Mouse (Mus musculus) embryonic facial prominence, embryonic 10.5 days (tissue): ENCODE data around the gene Tmem30a. TPM values are rescaled to one million over a fixed set of nuclear protein-coding genes. Genes with fewer than 3 reads are reported as not detected.

ENCODE experiments used
- DNase-seq: peaks from one replicate; pipeline ENCODE4 v3.0.0-alpha.2; 2017; ENCODE audit warnings: low spot score
- H3K27ac ChIP-seq: fragments of 300-500 bp; sonication (generic); replicated peaks from 2 replicates; pipeline ENCODE4 v1.5.1; 2016; ENCODE audit warnings: mild to moderate bottlenecking
- H3K27me3 ChIP-seq: fragments of 300-500 bp; sonication (generic); replicated peaks from 2 replicates; pipeline ENCODE4 v1.6.1; 2016; ENCODE audit warnings: low read depth, mild to moderate bottlenecking; ENCODE audit not compliant: poor library complexity, severe bottlenecking
- H3K36me3 ChIP-seq: fragments of 300-500 bp; sonication (generic); replicated peaks from 2 replicates; pipeline ENCODE4 v1.6.1; 2016; ENCODE audit warnings: mild to moderate bottlenecking, moderate library complexity
- H3K4me1 ChIP-seq: fragments of 300-500 bp; sonication (generic); 2 replicates; pipeline ENCODE4 v1.6.1; 2016
- H3K4me3 ChIP-seq: fragments of 300-500 bp; sonication (generic); 2 replicates; pipeline ENCODE4 v1.5.1; 2016; ENCODE audit warnings: mild to moderate bottlenecking, moderate library complexity
- H3K9me3 ChIP-seq: fragments of 300-500 bp; sonication (generic); 2 replicates; pipeline ENCODE4 v1.6.1; 2016; ENCODE audit warnings: mild to moderate bottlenecking
- WGBS: fragments of 180-500 bp; shearing (Covaris S2); methylation state at CpG from one replicate; pipeline ENCODE4 v1.1.7; 2016; 5-methylcytosine and 5-hydroxymethylcytosine counted together
- polyA plus RNA-seq: library from polyadenylated mRNA; unstranded; fragments of >200 nt; fragmentation: Nextera tagmentation; extraction: Ambion mirVana; gene quantifications from 2 replicates; pipeline ENCODE4 v1.2.1, GENCODE M21; 2016

Tmem30a gene
- polyA plus RNA-seq, 1 experiment from 2014 or later = 49.6 TPM

DNA sequence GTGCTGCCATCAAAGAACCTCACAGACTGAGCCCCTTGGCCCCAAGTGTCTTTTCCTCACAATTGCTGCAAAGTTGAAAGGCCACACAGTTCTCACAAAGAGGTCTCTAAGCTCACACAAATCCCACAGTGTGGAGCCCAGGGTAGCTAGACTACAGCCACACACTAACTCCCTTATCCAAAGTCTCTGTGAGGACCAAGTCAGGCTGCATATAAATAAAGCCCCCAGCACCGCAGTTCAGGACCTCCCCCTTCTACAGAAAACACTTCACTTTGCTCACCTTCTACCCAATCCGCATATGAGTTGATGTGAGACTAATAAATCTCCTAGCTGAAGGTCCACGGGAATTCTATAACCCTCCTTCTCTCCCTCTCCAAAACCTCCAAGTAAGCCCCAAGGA, 8.9 kb downstream of the Tmem30a start:
- 61% methylated on average over 3 of the region's 3 CpGs for WGBS
- no peaks in the 10 kb centered on the region for H3K27me3 ChIP-seq
- DNase-seq = no peak
- no peaks in the 10 kb centered on the region for H3K4me1 ChIP-seq
- H3K27ac ChIP-seq = no peak overlapping the region
- H3K36me3 ChIP-seq = no peaks in the 10 kb centered on the region
- H3K9me3 ChIP-seq = no peaks in the 10 kb centered on the region
- no peak overlapping the region for H3K4me3 ChIP-seq

- no peak for DNase-seq
- Histone ChIP-seq H3K36me3 (peaks cover 20% of the 10 kb centered on the region; the same call in 1 of the 2 replicates), H3K4me3 (no peak overlapping the region), H3K27ac (no peak overlapping the region), H3K9me3 (no peaks in the 10 kb centered on the region), H3K4me1 (no peaks in the 10 kb centered on the region), H3K27me3 (no peaks in the 10 kb centered on the region)
- WGBS = 72% methylated on average over 2 of the region's 2 CpGs
Observed at GRCm38 (mm10) chr9:79779354-79779753, 14.0 kb downstream of the Tmem30a start.

DNA sequence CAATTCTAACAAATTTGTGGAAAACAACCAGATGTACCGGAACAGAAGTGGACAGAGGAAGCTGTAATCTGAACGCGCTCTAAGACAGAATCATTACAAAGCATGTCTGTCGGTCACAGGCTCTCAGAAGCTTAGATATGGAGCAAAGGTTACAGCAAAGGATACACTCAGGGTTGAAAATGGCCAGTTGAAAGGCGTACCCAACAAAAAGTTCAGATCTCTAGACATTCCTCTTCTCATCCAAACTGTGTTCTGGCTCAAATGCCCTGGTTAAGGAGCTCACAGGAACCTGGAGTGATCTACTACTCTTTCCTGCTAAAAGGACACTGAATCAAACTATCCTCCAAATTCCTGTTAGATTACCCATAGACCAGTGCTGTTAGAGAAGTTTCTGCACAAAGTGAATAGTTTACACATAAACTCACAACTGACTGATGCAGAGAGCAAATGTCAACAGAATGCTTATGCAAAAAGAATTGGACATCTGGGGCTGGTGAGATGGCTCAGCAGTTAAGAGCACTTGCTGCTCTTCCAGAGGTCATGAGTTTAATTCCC, 26.2 kb downstream of the Tmem30a start:
- H3K27me3 ChIP-seq = no peaks in the 10 kb centered on the region
- WGBS = 96% methylated on average over 5 of the region's 5 CpGs

GRCm38 (mm10) chr9:79765329-79765728, 28.0 kb downstream of the Tmem30a start:
- 86% methylated on average over 4 of the region's 4 CpGs for WGBS
- Histone ChIP-seq H3K36me3 (0 out of 2 replicates have a peak, but pooled peaks cover 2% of the 10 kb centered on the region), H3K27ac (no peak overlapping the region), H3K4me1 (0 out of 2 replicates have a peak, but pooled peaks cover 2% of the 10 kb centered on the region), H3K9me3 (no peaks in the 10 kb centered on the region), H3K4me3 (no peak overlapping the region), H3K27me3 (no peaks in the 10 kb centered on the region)
- no peak for DNase-seq

More for the DNA sequence above, 26.2 kb downstream of the Tmem30a start:
- Histone ChIP-seq H3K4me3 (no peak overlapping the region), H3K27ac (no peak overlapping the region), H3K4me1 (no peaks in the 10 kb centered on the region), H3K9me3 (no peaks in the 10 kb centered on the region), H3K36me3 (peaks cover 10% of the 10 kb centered on the region; the same call in 1 of the 2 replicates)
- DNase-seq = no peak

DNA sequence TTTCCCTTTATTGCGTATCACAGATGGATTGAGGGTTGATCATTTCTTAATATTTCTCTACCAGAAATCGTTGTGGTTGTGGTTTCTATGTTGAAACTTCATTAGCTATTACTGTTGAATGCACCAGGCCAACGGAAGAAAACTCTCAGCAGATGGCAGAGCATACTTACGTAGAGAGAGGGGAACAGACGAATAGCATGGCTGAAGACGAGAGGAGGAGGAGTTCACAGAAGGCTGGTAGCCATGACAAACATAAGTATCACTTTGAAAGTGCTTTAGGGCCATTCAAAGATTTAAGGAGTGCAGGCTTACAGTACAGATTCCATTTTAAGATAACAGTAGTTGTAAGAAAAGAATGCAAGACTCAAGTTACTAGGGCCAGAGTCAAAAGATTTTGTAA, 30.8 kb downstream of the Tmem30a start:
- H3K27me3 ChIP-seq = no peaks in the 10 kb centered on the region
- whole genome bisulfite sequencing = 83% methylated on average over 6 of the region's 6 CpGs

GRCm38 (mm10) chr9:79760076-79760475, 33.2 kb downstream of the Tmem30a start:
- peak overlapping the region; percentile 72 for H3K4me3 ChIP-seq
- peaks cover 11% of the 10 kb centered on the region for H3K4me1 ChIP-seq
- H3K27ac ChIP-seq = peak overlapping the region; percentile 93
- DNase-seq = no peak
- H3K27me3 ChIP-seq = no peaks in the 10 kb centered on the region
- peaks cover 28% of the 10 kb centered on the region for H3K36me3 ChIP-seq
- no peaks in the 10 kb centered on the region for H3K9me3 ChIP-seq
- 10% methylated on average over 14 of the region's 14 CpGs for whole genome bisulfite sequencing

More for the DNA sequence above, 30.8 kb downstream of the Tmem30a start:
- Histone ChIP-seq H3K36me3 (peaks cover 5% of the 10 kb centered on the region), H3K4me1 (peaks cover 11% of the 10 kb centered on the region), H3K4me3 (no peak overlapping the region), H3K9me3 (no peaks in the 10 kb centered on the region), H3K27ac (no peak overlapping the region)
- DNase-seq = no peak

DNA sequence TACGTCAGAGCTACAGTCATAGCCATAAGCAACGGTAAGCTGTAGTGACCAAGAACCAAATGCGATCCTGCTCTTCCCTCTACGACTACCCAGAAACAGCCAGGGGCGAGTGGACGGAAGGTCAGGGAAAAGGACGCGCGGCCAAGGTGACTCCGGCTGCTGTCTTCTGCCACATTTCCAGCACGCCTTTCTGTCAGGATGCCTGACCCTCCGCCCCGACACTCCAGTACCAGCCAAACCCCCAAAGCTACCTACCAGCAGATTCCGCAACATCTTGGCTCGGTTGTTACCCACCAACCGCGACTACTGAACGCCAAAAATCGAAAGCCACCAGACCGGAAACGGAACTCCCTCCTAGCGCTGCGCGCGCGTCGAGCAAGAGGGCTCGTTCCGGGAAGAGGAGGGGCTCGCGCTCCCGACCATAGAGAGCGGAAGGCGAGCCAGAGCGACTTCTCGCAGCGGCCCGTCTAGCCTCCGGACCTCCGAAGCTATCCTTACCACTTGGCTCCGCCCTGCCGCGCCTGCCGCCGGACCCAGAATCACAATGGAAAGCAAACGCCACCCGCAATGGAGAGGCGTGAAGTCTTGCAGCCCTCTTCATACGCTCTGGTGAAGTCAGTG, 33.8 kb downstream of the Tmem30a start, which contains the start of gene Cox7a2:
Cox7a2 (minus strand) TSS at position 494 of the 621 bp plus-strand sequence.
- WGBS = under 1% methylated on average over 49 of the region's 49 CpGs
- Histone ChIP-seq H3K4me3 (peak within 1 kb of the TSS; percentile 72), H3K27ac (peak within 1 kb of the TSS; percentile 93), H3K27me3 (no peaks in the 10 kb centered on the region), H3K9me3 (no peaks in the 10 kb centered on the region), H3K4me1 (peaks cover 11% of the 10 kb centered on the region), H3K36me3 (peaks cover 34% of the 10 kb centered on the region)
- peak; percentile 96 for DNase-seq

DNA sequence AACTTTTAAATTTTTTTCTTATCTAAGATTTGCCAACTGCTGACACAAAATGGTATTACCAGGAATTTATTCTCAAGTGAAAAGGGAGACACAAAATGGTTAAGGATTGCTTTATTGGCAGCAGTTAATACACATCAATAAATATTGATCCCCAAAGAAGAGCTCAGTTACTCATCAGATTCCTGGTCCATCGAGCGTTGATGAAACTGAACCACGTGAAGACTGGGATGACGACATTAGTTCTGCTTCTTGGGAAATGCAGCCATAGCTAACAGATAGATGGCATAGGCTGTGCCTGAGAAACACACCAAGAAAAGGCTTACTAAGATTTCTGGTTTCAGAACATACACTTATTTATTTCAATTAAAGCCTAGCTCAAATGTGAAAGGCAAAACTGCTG, 38.0 kb downstream of the Tmem30a start:
- H3K4me1 ChIP-seq = peaks cover 9% of the 10 kb centered on the region
- no peaks in the 10 kb centered on the region for H3K27me3 ChIP-seq
- peaks cover 62% of the 10 kb centered on the region for H3K36me3 ChIP-seq
- 94% methylated on average over 4 of the region's 4 CpGs for WGBS
- H3K4me3 ChIP-seq = no peak overlapping the region
- H3K27ac ChIP-seq = no peak overlapping the region
- DNase-seq = no peak
- H3K9me3 ChIP-seq = no peaks in the 10 kb centered on the region

GRCm38 (mm10) chr9:79751846-79752245, 41.5 kb downstream of the Tmem30a start:
- Histone ChIP-seq H3K4me3 (no peak overlapping the region), H3K27me3 (no peaks in the 10 kb centered on the region), H3K9me3 (no peaks in the 10 kb centered on the region), H3K4me1 (no peaks in the 10 kb centered on the region), H3K36me3 (peaks cover 50% of the 10 kb centered on the region), H3K27ac (no peak overlapping the region)
- WGBS = 84% methylated on average over 8 of the region's 8 CpGs
- DNase-seq = no peak

GRCm38 (mm10) chr9:79750709-79751108, 42.6 kb downstream of the Tmem30a start:
- Histone ChIP-seq H3K27me3 (no peaks in the 10 kb centered on the region), H3K9me3 (no peaks in the 10 kb centered on the region), H3K4me3 (no peak overlapping the region), H3K36me3 (peaks cover 40% of the 10 kb centered on the region), H3K4me1 (no peaks in the 10 kb centered on the region), H3K27ac (no peak overlapping the region)
- no peak for DNase-seq
- 86% methylated on average over 7 of the region's 7 CpGs for WGBS

GRCm38 (mm10) chr9:79745036-79745435, 48.3 kb downstream of the Tmem30a start:
- Histone ChIP-seq H3K4me1 (no peaks in the 10 kb centered on the region), H3K27ac (no peak overlapping the region), H3K4me3 (no peak overlapping the region), H3K27me3 (no peaks in the 10 kb centered on the region), H3K9me3 (no peaks in the 10 kb centered on the region), H3K36me3 (no peaks in the 10 kb centered on the region)
- DNase-seq = no peak
- 54% methylated on average over 4 of the region's 4 CpGs for WGBS

DNA sequence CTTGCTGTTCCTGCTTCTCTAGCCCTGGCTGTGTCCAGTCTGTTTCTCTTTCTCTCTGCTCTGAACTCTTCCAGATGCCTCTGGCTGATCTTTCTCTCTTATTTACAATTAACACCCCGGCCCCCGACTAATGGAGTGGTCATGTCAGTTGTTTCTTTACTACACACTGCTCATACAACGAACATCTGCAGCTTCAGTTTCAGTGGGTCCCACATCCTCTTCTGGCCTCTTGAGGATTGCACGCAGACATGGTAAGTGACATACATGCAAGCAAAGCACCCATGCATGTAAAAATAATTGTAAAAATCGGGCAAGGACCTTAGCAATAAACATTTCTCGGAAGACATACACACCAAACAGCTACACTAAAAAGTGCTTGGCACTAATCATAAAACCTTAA, 57.7 kb downstream of the Tmem30a start:
- Histone ChIP-seq H3K9me3 (no peaks in the 10 kb centered on the region), H3K4me1 (no peaks in the 10 kb centered on the region), H3K36me3 (no peaks in the 10 kb centered on the region), H3K27ac (no peak overlapping the region), H3K4me3 (no peak overlapping the region), H3K27me3 (no peaks in the 10 kb centered on the region)
- DNase-seq = no peak
- WGBS = 86% methylated on average over 6 of the region's 6 CpGs

GRCm38 (mm10) chr9:79730301-79730700, 63.0 kb downstream of the Tmem30a start:
- DNase-seq = no peak
- no peak overlapping the region for H3K27ac ChIP-seq

More at GRCm38 (mm10) chr9:79730301-79730700, 63.0 kb downstream of the Tmem30a start:
- Histone ChIP-seq H3K27me3 (no peaks in the 10 kb centered on the region), H3K4me3 (no peak overlapping the region), H3K9me3 (no peaks in the 10 kb centered on the region), H3K4me1 (no peaks in the 10 kb centered on the region), H3K36me3 (no peaks in the 10 kb centered on the region)
- WGBS = 90% methylated on average over 5 of the region's 5 CpGs
